Mouse (Mus musculus) megakaryocyte progenitor cell, adult 5-6 weeks (primary cell): Measurements from ENCODE around the gene Wfdc21. TPM values are rescaled to one million over a fixed set of nuclear protein-coding genes. Genes with fewer than 3 reads are reported as not detected.

Experiments
- ATAC-seq: replicated peaks from 2 replicates; pipeline ENCODE4 v1.8.0; 2016; ENCODE audit warnings: mild to moderate bottlenecking, moderate TSS enrichment, inconsistent platforms; ENCODE audit not compliant: poor library complexity
- total RNA-seq, 2 experiments: library from RNA; stranded (forward) in 1 of 2; stranded (reverse) in 1 of 2; fragments of 157-497, 149-512 nt in 1 of 2; fragments of 200-1000 nt in 1 of 2; gene quantifications; 2 replicates each; pipeline versions ENCODE4 v1.2.3 to v1.2.4; 2015 to 2017

Gene Wfdc21
- 110 and 215 TPM in 2 replicates for total RNA-seq (2015)
- total RNA-seq (2017), result 88.5 and 189 TPM in 2 replicates

- no peak; the same call in 1 of the 2 replicates for ATAC-seq
Measured at GRCm38 (mm10) chr11:83746681-83747080, at the start of gene Wfdc21. Gene Wfdc21 (plus strand): TSS chr11:83746940.

DNA sequence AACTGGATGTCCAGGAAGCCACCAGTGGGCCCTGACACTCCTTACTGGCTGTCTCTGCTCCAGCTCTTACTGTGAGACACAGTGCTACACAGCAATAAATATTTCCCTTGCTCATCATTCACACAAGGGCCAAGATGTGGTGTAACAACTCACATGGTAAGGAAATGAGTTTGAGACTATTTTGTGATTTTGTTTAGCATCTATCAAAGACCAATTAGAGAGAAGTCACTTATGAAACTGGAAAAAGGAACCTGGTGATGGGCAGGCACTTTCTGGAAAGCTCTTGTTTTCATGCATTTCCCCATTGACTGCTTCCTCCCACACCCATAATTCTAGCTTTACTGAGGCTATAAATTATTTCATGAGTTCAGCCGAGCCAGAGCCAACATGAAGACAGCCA lies 43.0 kb upstream of the Wfdc21 start, which contains the start of gene Wfdc17:
Gene Wfdc17, plus strand, starts transcription at position 287 of the 400 bp plus-strand sequence.
- ATAC-seq, result peak; percentile 50

- no peak for ATAC-seq
Measured at GRCm38 (mm10) chr11:83708715-83709114, 38.0 kb upstream of the Wfdc21 start, which contains the start of gene Wfdc18. Gene Wfdc18 (plus strand): TSS chr11:83709015.

DNA sequence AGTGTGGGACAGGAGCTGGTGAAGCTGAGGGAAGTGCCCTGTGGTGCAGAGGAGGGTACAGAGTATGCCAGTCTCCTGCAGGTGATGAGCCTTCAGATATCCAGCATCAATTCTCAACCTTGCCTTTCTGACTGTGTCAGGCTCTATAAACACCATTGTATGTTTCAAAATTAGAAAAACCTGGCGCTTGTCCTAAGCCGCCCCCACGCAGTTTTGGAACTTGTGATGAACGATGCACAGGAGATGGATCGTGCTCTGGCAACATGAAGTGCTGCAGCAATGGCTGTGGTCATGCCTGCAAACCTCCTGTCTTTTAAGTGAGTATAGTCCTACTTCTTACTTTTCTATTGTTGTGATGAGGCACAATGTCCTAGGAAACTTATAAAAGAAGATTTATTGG lies 37.1 kb upstream of the Wfdc21 start:
- no peak for ATAC-seq

- ATAC-seq, result no peak
Measured at GRCm38 (mm10) chr11:83712671-83713070, 34.1 kb upstream of the Wfdc21 start.

DNA sequence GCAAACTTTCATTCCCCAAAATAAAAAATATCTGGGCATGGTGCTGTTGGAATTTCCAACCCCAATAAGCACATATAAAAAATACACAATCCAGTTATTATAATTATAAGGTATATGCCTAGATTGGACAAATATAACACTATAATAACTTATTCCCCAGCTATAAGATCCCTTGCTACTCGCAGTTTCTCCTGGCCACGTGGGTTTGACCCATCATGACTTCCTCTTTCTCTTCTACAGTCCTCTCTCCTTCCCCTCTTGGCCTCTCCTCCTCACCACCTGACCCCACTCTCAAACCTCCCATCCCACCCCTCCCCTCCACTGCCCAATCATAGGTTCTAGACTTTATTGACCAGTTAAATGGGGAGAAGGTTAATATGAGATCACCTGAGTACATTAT lies 32.8 kb upstream of the Wfdc21 start:
- peak; percentile 48; the same call in 1 of the 2 replicates for ATAC-seq

GRCm38 (mm10) chr11:83717042-83717665 lies 29.6 kb upstream of the Wfdc21 start:
- ATAC-seq, result 0 out of 2 replicates have a peak, but pooled peaks have one; percentile 20

GRCm38 (mm10) chr11:83720766-83721165 lies 26.0 kb upstream of the Wfdc21 start:
- ATAC-seq, result no peak

DNA sequence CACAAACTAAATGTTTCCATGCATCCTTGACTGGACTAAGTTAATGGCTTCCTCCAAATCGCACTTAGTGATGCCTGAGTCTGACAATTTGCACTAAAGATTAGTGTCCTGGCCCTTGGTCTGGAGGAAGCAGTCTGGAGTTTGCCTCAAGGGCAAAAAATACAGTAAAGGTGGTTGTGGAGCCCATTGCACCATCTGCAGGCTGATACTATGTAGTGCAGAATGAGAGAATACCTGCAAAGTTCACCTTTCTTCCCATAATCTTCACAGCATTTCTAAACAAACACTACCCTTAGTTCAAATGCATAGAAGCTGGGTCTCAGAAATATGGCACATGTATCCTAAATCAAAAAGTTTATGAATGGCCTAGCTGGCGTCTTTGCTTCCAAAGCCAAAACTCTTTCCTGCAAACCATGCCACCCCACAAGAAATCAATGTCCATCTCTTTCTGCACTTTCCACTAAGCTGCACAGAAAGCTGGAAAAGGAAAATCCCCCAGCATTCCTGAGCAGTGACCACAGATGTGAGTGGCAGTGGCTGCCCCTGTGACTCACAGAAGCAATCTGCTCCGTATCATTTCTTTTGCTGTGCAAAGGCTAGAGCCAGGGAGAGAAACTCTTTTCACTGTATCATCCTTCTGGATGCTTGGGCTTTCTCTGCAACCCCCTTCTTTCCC lies 17.8 kb upstream of the Wfdc21 start:
- ATAC-seq, result peak; percentile 55; the same call in 1 of the 2 replicates

- no peak for ATAC-seq
Measured at GRCm38 (mm10) chr11:83731116-83731515, 15.6 kb upstream of the Wfdc21 start.

DNA sequence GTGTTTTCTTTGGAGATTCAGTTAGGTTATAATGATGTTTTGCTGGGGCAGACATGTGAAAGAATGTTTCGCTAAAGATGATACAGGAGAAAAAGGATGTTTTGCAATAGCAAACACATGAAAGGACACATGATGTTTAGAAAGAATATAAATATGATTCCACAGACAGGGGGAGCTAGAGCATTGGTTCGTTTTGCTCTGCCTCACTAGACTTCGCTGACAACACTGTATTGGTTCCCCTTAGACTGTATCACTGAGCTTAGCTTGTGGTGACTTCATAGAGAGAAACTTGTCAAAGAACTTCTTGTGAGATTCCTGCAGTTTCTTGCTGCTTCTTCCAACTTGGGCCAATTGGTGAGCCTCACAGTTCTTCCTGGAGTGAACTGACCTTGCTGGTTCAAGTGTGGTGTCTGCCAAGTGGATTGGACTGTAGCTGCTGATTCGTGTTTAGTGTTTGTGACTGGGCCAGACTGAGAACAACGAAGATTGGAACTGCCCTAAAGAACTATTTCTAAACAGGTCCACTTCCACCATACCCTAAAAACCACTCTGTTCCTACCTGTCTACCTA lies 13.6 kb upstream of the Wfdc21 start:
- no peak for ATAC-seq

DNA sequence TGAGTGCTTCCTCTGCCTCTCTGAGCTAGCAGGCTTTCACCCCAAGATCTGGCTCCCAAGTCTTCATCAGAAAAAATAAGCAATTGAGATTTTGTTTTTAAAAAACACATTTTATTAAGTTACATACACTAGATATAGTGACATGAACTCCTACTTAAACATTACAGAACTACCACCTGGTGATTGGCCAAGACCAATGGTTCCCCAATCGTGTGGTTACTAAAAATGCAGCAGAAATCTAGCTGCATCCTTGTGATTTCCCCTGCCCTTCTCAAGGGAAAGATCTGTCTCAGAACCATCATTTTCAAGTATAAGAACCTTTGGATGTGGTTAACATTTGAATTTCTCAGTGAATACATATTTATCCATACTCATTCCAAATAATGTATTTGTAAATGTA lies 12.5 kb upstream of the Wfdc21 start:
- no peak; the same call in 1 of the 2 replicates for ATAC-seq

DNA sequence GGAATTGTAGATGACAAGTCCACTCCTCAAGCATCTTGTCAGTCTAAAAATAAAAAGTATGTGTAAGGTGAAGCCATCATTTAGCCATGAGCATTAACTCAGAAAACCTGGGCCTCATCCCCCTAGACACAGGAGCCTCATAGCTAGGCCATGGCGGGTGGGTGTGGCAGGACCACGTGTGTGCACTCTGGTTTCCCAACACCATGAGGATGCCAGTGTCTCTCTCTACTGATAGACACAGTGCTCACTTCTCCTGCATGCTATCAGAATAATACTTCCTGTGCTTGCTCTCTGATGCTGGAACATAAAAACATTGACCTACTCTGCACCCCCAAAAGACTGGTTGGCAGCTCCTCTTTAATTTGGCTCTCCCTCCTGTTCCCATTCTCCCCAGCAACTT lies 10.9 kb upstream of the Wfdc21 start:
- ATAC-seq, result 0 out of 2 replicates have a peak, but pooled peaks have one; percentile 30

DNA sequence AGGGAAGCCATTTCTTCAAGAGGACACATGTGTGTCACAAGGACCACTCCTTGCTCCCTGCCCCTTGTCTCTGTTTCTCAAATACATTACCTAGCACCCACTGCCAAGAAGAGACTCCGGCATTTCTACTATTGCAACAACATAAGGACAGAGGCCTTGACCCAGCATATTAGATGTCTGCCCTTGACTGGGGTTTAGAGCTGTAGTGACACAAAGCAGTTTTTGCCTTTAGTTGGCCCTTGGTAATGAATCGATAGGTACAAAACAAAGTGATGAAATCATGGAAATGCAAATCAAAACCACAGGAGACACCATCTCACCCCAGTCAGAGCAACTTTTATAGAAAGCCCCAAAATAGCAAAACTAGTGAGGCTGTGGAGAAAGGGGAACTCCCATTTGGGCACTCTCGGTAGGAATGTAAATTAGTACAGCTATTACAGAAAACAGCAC lies 9.6 kb upstream of the Wfdc21 start:
- ATAC-seq, result peak; percentile 47

DNA sequence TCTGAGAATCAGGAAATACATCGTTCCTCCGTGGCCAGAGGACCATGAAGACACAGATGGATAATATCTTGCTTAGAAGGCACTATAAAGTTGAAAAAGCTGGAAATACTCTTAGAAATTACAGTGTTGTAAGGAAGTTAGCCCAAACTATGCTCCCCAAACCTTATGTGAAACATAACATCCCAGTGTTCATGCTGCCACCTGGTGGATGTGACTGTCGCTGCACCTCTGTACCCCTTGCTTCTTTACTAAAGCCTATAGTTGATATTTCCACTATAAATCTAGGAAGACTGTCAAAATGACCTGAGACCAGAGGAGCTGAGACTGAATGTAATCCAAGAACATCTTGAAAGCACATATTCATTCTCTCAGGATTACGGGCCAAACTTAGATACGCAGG lies 7.5 kb upstream of the Wfdc21 start:
- ATAC-seq, result peak; percentile 75

GRCm38 (mm10) chr11:83740443-83740991 lies 6.2 kb upstream of the Wfdc21 start:
- ATAC-seq, result no peak

DNA sequence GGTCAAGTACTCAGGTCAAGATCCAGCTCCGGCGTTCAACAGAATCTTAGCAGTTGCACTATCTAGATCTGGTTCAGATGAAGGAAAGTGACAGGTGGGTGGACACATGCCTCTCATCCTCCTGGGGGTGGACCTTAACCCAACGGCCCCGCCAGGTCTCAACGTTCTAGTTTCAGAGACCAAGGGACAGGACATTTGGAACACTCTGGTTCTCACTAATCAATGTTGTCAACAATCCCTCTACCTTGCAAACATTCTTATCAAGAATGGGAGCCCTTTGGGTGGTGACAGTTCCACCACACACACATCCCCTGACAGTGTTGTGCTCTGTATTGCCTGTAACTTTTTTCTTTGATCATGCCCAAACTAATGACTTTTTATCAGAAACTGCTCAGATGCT lies 4.9 kb upstream of the Wfdc21 start:
- no peak for ATAC-seq

- no peak for ATAC-seq
Measured at GRCm38 (mm10) chr11:83742731-83743355, 3.9 kb upstream of the Wfdc21 start.

- ATAC-seq, result peak; percentile 48
Measured at GRCm38 (mm10) chr11:83743525-83743924, 3.2 kb upstream of the Wfdc21 start.

DNA sequence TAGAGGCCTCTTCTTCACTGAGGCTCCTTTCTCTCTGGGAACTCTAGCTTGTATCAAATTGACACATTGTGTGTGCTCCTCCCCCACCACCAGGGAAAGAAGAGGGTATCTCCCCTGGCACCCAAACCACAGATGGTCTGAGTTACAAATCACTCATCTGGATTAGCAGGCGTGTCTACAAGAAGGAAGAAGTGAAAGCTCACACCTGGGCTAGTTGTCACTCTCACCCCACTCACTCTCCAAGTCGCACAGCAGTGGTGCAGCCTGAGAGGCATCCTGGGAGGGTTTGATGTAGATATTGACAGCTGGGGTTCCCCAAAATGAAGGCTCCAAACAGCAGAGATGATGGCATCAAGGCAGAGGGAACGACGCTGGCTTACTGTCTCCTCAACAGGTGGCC lies 588 bp upstream of the Wfdc21 start:
- ATAC-seq, result no peak
